Mouse (Mus musculus) MEL (cell line): Measurements from ENCODE around the gene Klhl36. TPM values are rescaled to one million over a fixed set of nuclear protein-coding genes. Genes with fewer than 3 reads are reported as not detected.
"Not testable (repeated sequence)": the region's sequence is repeated elsewhere in the genome, so short reads cannot be mapped to it uniquely, and the experiment has no call there.

Experiments
- DNase-seq: peaks from one replicate; pipeline ENCODE4 v3.0.0; 2011; ENCODE audit warnings: low read depth, low spot score
- H3K27ac ChIP-seq: 2 replicates; pipeline ENCODE4 v1.5.1; 2012; ENCODE audit warnings: low read depth, mild to moderate bottlenecking, control low read depth, low read length, moderate library complexity; ENCODE audit not compliant: control insufficient read depth
- H3K27me3 ChIP-seq, 2 experiments: fragments of 150-350 bp in 1 of 2; sonication (generic) in 1 of 2; 2 replicates each; pipeline ENCODE4 v1.6.1; 2012; ENCODE audit warnings: low read length in 2 of 2, mild to moderate bottlenecking in 2 of 2, improper control_type of control experiment in 1 of 2, moderate library complexity in 1 of 2; ENCODE audit not compliant: insufficient read depth in 2 of 2, control insufficient read depth in 1 of 2
- H3K36me3 ChIP-seq, 2 experiments: 2 replicates each; pipeline ENCODE4 v1.6.1; 2012 to 2014; ENCODE audit warnings: low read length in 2 of 2, improper control_type of control experiment in 1 of 2, inconsistent platforms in 1 of 2, mild to moderate bottlenecking in 1 of 2; ENCODE audit not compliant: insufficient read depth in 2 of 2, control insufficient read depth in 1 of 2
- H3K4me1 ChIP-seq, 2 experiments: fragments of 150-350 bp in 1 of 2; sonication (generic) in 1 of 2; 2 replicates each; pipeline ENCODE4 v1.6.1; 2012; ENCODE audit warnings: low read length in 2 of 2, improper control_type of control experiment in 1 of 2, mild to moderate bottlenecking in 1 of 2; ENCODE audit not compliant: insufficient read depth in 2 of 2, control insufficient read depth in 1 of 2
- H3K4me3 ChIP-seq, 2 experiments: fragments of 150-350 bp in 1 of 2; sonication (generic) in 1 of 2; 2 replicates each; pipeline ENCODE4 v1.5.1; 2012; ENCODE audit warnings: low read depth in 2 of 2, low read length in 2 of 2, mild to moderate bottlenecking in 2 of 2, moderate library complexity in 2 of 2, control low read depth in 1 of 2, improper control_type of control experiment in 1 of 2; ENCODE audit not compliant: control insufficient read depth in 1 of 2, insufficient read depth in 1 of 2
- H3K79me2 ChIP-seq: 2 replicates; pipeline ENCODE4 v1.6.1; 2012; ENCODE audit warnings: mild to moderate bottlenecking, low read length, moderate library complexity; ENCODE audit not compliant: control insufficient read depth, poor library complexity, insufficient read depth
- H3K9ac ChIP-seq: 2 replicates; pipeline ENCODE4 v1.6.1; 2012; ENCODE audit warnings: low read depth, mild to moderate bottlenecking, control low read depth, low read length, moderate library complexity; ENCODE audit not compliant: control insufficient read depth, poor library complexity, severe bottlenecking
- H3K9me3 ChIP-seq: fragments of 150-350 bp; sonication (generic); replicated peaks from 2 replicates; pipeline ENCODE4 v1.6.1; 2012; ENCODE audit warnings: mild to moderate bottlenecking, low read length, improper control_type of control experiment, moderate library complexity; ENCODE audit not compliant: insufficient read depth
- CHD1 ChIP-seq: IDR thresholded peaks from 2 replicates; pipeline ENCODE4 v1.6.1; 2012; ENCODE audit warnings: low read depth, mild to moderate bottlenecking, inconsistent platforms, low read length, improper control_type of control experiment
- CHD2 ChIP-seq: IDR thresholded peaks from 2 replicates; pipeline ENCODE4 v1.6.1; 2011; ENCODE audit warnings: low read length, improper control_type of control experiment
- EP300 ChIP-seq, 2 experiments: IDR thresholded peaks; 2 replicates each; pipeline ENCODE4 v1.6.1; 2011; ENCODE audit warnings: improper control_type of control experiment in 2 of 2, low read length in 2 of 2, low read depth in 1 of 2, mild to moderate bottlenecking in 1 of 2
- ETS1 ChIP-seq: IDR thresholded peaks from 2 replicates; pipeline ENCODE4 v1.6.1; 2012; ENCODE audit warnings: low read depth, mild to moderate bottlenecking, inconsistent platforms, low read length, improper control_type of control experiment, moderate library complexity
- GATA1 ChIP-seq: IDR thresholded peaks from 2 replicates; pipeline ENCODE4 v1.6.1; 2011; ENCODE audit warnings: low read depth, low read length, improper control_type of control experiment
- KAT2A ChIP-seq: conservative IDR thresholded peaks from 2 replicates; pipeline ENCODE4 v1.6.1; 2012; ENCODE audit warnings: low read depth, low read length, improper control_type of control experiment, inconsistent platforms
- MAFK ChIP-seq: IDR thresholded peaks from 2 replicates; pipeline ENCODE4 v1.6.1; 2011; ENCODE audit warnings: low read depth, mild to moderate bottlenecking, low read length, improper control_type of control experiment, borderline replicate concordance
- MAX ChIP-seq: IDR thresholded peaks from 2 replicates; pipeline ENCODE4 v1.6.1; 2011; ENCODE audit warnings: low read length, improper control_type of control experiment
- MEF2A ChIP-seq: IDR thresholded peaks from 2 replicates; pipeline ENCODE4 v1.6.1; 2014; ENCODE audit warnings: low read depth, mild to moderate bottlenecking, inconsistent platforms, low read length, improper control_type of control experiment; ENCODE audit not compliant: poor library complexity, insufficient replicate concordance, severe bottlenecking; ENCODE audit errors: extremely low read depth
- MYB ChIP-seq: IDR thresholded peaks from 2 replicates; pipeline ENCODE4 v1.6.1; 2011; ENCODE audit warnings: mild to moderate bottlenecking, low read depth, low read length, improper control_type of control experiment
- NELFE ChIP-seq: IDR thresholded peaks from 2 replicates; pipeline ENCODE4 v1.6.1; 2011; ENCODE audit warnings: low read depth, low read length, improper control_type of control experiment
- POLR2A ChIP-seq, 2 experiments: IDR thresholded peaks; 2 replicates each; pipeline ENCODE4 v1.6.1; 2011 to 2012; ENCODE audit warnings: low read length in 2 of 2, mild to moderate bottlenecking in 2 of 2, control low read depth in 1 of 2, improper control_type of control experiment in 1 of 2, low read depth in 1 of 2, moderate library complexity in 1 of 2; ENCODE audit not compliant: control insufficient read depth in 1 of 2, insufficient read depth in 1 of 2, poor library complexity in 1 of 2
- RAD21 ChIP-seq: IDR thresholded peaks from 2 replicates; pipeline ENCODE4 v1.6.1; 2011; ENCODE audit warnings: mild to moderate bottlenecking, low read depth, low read length, improper control_type of control experiment
- SIN3A ChIP-seq: IDR thresholded peaks from 2 replicates; pipeline ENCODE4 v1.6.1; 2012; ENCODE audit warnings: low read length, improper control_type of control experiment, inconsistent platforms
- TBP ChIP-seq: IDR thresholded peaks from 2 replicates; pipeline ENCODE4 v1.8.0; 2011; ENCODE audit warnings: low read depth, low read length, improper control_type of control experiment
- UBTF ChIP-seq: IDR thresholded peaks from 2 replicates; pipeline ENCODE4 v1.6.1; 2012; ENCODE audit warnings: low read depth, mild to moderate bottlenecking, inconsistent platforms, low read length, improper control_type of control experiment, moderate library complexity, borderline replicate concordance; ENCODE audit not compliant: insufficient read depth
- USF2 ChIP-seq, 2 experiments: IDR thresholded peaks; 2 replicates each; pipeline ENCODE4 v1.6.1; 2011 to 2012; ENCODE audit warnings: improper control_type of control experiment in 2 of 2, low read length in 2 of 2, borderline replicate concordance in 1 of 2, inconsistent platforms in 1 of 2, low read depth in 1 of 2, mild to moderate bottlenecking in 1 of 2; ENCODE audit not compliant: insufficient read depth in 1 of 2
- ZMIZ1 ChIP-seq: IDR thresholded peaks from 2 replicates; pipeline ENCODE4 v1.6.1; 2012; ENCODE audit warnings: low read depth, mild to moderate bottlenecking, inconsistent platforms, low read length, improper control_type of control experiment, moderate library complexity
- ZNF384 ChIP-seq: IDR thresholded peaks from 2 replicates; pipeline ENCODE4 v1.6.1; 2012; ENCODE audit warnings: low read depth, mild to moderate bottlenecking, inconsistent platforms, low read length, improper control_type of control experiment
- polyA plus RNA-seq, 2 experiments: library from polyadenylated mRNA; stranded (reverse) in 1 of 2; unstranded in 1 of 2; fragments of >175 nt in 1 of 2; fragments of >200 nt in 1 of 2; gene quantifications; 2 replicates each; pipeline versions ENCODE4 v1.2.1 to v1.2.4; 2012; ENCODE audit warnings: low replicate concordance in 2 of 2, low read depth in 1 of 2; ENCODE audit not compliant: insufficient read length in 2 of 2, insufficient read depth in 1 of 2, missing spikeins in 1 of 2
- total RNA-seq: library from RNA; depleted of rRNA; stranded (reverse); fragments of 300-350 nt; gene quantifications from 2 replicates; pipeline ENCODE4 v1.2.3, GENCODE M21; 2012

Gene Klhl36
- total and polyA plus RNA-seq, 3 experiments = 4.6 to 6.6 TPM; not detected in 1

DNA sequence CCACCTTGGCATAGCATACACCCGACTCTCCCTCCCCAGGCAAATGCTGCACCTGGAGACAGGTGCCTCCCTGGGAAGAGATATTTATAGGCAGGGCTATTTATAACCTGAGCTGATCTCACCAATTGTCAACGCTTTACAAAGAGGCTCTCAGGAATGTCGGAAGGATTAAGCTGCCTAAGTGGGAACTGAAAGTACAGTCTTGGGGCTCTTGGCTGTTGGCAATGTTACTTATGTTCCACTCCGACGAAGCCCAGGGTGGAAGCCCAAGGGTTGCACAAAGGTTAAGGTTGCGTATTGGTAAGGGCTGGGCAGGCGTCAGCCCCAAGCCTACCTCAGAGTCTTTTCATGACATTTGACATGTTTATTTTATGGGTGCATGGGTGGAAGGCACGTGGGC is 17.5 kb upstream of the Klhl36 start:
- peaks cover 8 to 12% of the 10 kb centered on the region in 2 experiments for H3K27me3 ChIP-seq
- no peak for DNase-seq
- TF ChIP-seq CHD1 = no peak
- TF ChIP-seq, all 39 proteins: peak for 0
- H3K4me1 ChIP-seq = peaks cover 6 to 8% of the 10 kb centered on the region in 2 experiments; a peak in 3 of 4 replicates
- no peak overlapping the region for H3K27ac ChIP-seq
- no peak overlapping the region for H3K9ac ChIP-seq
- peaks cover 1% of the 10 kb centered on the region; the same call in 1 of the 2 replicates for H3K79me2 ChIP-seq
- peaks cover 0 to 4% of the 10 kb centered on the region in 2 experiments; a peak in 2 of 4 replicates for H3K36me3 ChIP-seq
- H3K4me3 ChIP-seq = no peak overlapping the region
- H3K9me3 ChIP-seq = no peaks in the 10 kb centered on the region

DNA sequence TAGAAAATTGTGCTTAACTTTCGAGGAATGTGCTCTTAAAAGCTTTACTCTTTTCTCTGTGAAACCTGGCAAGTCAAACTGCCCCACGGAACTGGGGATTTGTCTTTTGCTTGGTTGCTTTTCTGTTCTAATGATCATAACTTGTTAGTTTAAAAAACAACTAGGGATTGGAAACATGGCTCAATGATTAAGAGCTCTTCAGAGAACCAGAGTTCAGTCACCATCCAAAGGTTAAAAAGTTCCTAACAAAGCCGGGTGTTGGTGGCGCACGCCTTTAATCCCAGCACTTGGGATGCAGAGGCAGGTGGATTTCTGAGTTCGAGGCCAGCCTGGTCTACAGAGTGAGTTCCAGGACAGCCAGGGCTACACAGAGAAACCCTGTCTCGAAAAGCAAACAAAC is 16.3 kb upstream of the Klhl36 start:
- H3K4me3 ChIP-seq, H3K79me2 ChIP-seq, H3K36me3 ChIP-seq, DNase-seq, H3K4me1 ChIP-seq, H3K27ac ChIP-seq, H3K9ac ChIP-seq, H3K9me3 ChIP-seq: not testable (repeated sequence)
- H3K27me3 ChIP-seq = peaks cover 8 to 12% of the 10 kb centered on the region in 2 experiments

DNA sequence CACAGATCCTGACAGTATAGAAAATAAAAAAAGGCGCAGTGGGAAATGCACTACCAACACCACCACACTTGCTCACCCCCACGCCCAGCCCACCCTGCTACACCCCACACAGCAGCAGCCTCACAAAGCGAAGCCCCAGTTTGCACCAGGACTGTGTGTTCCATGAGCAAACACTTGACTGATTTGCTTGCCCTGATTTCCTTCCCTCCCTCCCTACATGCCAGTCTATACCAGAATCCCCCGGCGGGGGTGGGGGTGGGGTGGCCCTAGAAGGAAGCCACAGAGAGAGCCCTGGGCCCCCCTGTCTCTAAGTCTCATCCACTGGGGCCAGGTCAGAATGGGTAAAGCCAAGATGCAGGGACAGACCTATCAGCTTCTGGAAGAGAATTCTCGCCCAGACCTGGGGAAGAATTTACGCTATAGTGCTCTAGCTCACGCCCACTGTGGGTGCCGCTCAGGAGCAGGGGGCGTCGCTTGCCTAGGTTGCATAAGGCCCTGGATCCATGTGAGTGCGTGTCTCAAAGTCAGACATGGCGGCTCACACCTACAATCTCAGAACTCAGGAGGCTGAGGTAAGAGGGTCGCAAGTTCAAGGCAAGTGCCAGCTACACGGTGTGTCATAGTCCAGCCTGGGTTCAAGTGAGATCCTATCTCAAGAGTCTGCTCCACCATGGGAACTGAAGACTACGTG is 14.7 kb upstream of the Klhl36 start:
- Histone ChIP-seq H3K27me3 (peaks cover 8 to 12% of the 10 kb centered on the region in 2 experiments), H3K27ac (no peak overlapping the region), H3K36me3 (peaks cover 0 to 2% of the 10 kb centered on the region in 2 experiments; a peak in 1 of 4 replicates), H3K79me2 (no peaks in the 10 kb centered on the region), H3K4me1 (no peaks in the 10 kb centered on the region; a peak in 2 of 4 replicates), H3K9ac (no peak overlapping the region), H3K4me3 (no peak overlapping the region), H3K9me3 (no peaks in the 10 kb centered on the region)
- TF ChIP-seq ETS1 = no peak
- TF ChIP-seq ZMIZ1 = no peak
- DNase-seq = no peak

DNA sequence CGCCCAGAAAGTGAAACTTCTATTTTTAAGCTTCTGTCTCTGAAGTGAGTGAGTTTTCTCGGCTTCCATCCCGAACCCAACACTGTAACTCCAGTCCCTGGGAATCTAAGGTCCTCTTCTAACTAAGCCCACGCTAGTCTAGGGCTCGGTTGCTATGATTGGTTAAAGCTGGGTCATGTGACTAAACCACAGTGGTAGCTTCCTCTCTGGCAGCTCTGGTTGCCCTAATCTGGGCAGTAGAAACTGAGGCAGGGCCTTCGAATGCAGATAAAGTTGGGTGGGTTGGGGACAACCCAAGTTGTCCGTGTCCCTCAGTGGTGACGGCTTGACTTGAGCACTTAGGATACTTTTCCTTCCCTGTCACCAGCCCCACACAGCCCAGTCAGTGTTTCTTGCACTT is 8.5 kb upstream of the Klhl36 start:
- Histone ChIP-seq H3K27ac (no peak overlapping the region), H3K4me1 (peaks cover 0 to 9% of the 10 kb centered on the region in 2 experiments; a peak in 2 of 4 replicates), H3K79me2 (no peaks in the 10 kb centered on the region), H3K9ac (peak overlapping the region; percentile 41), H3K4me3 (peak overlapping the region; percentile 47 to 53), H3K9me3 (no peaks in the 10 kb centered on the region), H3K27me3 (no peaks in the 10 kb centered on the region), H3K36me3 (peaks cover 0 to 4% of the 10 kb centered on the region in 2 experiments; a peak in 2 of 4 replicates)
- peak; percentile 85 for DNase-seq
- TF ChIP-seq MAFK (no peak), KAT2A (no peak), GATA1 (peak; percentile 55), CHD2 (no peak), RAD21 (no peak), USF2 (IDR thresholded peaks at IDR 0.05; ENCODE audit: borderline replicate concordance in 1 of 2, insufficient read depth in 1 of 2, low read depth in 1 of 2, low read length in 2 of 2) (peak; percentile 72 to 89), MEF2A (no peak), POLR2A (IDR thresholded peaks at IDR 0.05; ENCODE audit: control insufficient read depth in 1 of 2, insufficient read depth in 1 of 2, low read depth in 1 of 2, low read length in 2 of 2, poor library complexity in 1 of 2) (peak in 1 of 2 experiments; percentile 47; a peak in 2 of 4 replicates), NELFE (0 out of 2 replicates have a peak, but pooled peaks have one; percentile 26), MYB (no peak), UBTF (no peak), TBP (peak; percentile 56), ZNF384 (no peak), EP300 (IDR thresholded peaks at IDR 0.05; ENCODE audit: low read depth in 1 of 2, low read length in 2 of 2) (0 out of 4 replicates have a peak, but pooled peaks have one; percentile 24 to 44), SIN3A (no peak), MAX (peak; percentile 81)
